Mouse (Mus musculus): ENCODE results near the gene Lrg1. TPM values are rescaled to one million over a fixed set of nuclear protein-coding genes. Genes with fewer than 3 reads are reported as not detected.
A peak's percentile ranks its signal among the peaks of the same experiment; 100 is the strongest.

Gene Lrg1
- polyA plus RNA-seq, 1 experiment from 2014 or later = 1.8 TPM

DNA sequence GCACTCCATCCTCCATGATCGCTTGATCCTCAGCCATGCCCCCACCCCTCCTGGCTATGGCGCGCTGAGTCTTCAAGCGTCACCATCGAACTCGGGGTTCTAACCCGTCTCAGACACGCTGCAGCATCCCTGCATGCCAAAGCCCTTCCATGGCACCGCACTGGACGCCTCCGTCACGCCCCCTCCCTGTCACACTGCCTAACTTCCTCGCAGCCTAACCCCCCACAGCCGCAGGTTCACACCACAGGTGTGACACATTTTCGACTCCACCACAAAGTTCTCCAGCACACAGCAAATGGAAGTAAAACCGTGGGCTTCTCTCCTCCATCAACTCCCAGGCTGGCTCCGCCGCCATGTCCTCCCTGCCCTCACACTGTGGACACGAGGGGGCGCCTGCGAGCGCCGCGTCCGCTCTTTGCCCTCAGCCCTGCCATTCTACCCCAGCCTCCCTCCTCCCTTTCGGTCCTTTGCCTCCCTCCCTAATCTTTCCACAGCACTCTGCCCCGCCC lies 12.7 kb upstream of the Lrg1 start:
- Histone ChIP-seq H3K4me2 (replicated peaks) (peak overlapping the region; percentile 58), H3K4me3 (replicated peaks) (peak overlapping the region; percentile 27), H3K4me1 (peaks cover 25% of the 10 kb centered on the region), H3K36me3 (peaks cover 8% of the 10 kb centered on the region; the same call in 1 of the 2 replicates), H3K27me3 (peaks cover 11% of the 10 kb centered on the region), H3K9ac (no peak overlapping the region), H3K27ac (replicated peaks) (0 out of 2 replicates have a peak overlapping the region, but pooled peaks have one; percentile 1), H3K9me3 (replicated peaks) (no peaks in the 10 kb centered on the region)
- ATAC-seq (ENCODE audit: insufficient number of reproducible peaks, low FRiP score, low TSS enrichment, low read depth) = no peak
- WGBS = 3% methylated on average over 27 of the region's 27 CpGs

DNA sequence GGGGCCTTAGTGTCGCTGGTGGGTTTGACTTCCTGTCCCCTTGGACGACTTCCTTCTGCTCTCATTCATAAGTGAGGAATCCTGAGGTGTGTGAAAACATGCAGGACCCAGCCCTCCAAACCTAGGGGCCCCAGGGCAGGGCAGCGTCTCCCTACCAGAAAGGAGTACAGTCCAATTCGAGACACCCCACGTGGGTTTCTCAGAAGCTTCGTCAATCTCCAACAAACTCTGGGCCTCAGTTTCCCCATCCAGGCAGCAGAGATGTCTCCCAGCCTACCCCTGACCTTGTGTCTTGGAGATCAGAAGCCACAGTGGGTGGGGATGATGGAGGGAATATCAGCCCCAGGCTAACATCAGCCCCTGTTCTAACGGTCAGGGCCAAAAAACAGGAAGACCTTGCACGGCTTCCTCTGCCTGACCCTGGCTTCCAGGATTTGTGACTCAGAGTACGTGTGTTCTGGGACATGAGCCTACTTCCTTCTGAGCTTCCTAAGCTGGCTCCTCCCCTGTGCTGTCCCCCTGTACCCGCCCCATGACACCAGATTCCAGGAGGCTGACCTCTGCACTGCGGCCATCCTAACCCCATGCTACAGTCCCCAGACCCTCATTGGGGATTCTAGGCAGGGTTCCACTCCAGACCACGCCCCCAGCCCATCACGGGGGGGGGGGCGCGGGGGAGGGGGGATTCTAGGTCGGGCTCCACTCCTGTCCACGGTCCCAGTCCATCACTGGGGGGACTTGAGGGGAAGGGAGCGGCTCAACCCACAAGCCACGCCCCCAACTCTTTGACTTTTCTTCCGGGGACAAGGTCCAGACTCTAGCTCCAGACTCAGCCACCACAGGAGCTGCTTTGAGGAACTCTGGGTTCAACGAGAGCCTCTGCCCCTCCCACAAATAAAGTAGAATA lies 11.9 kb upstream of the Lrg1 start:
- peak overlapping the region; percentile 58 for H3K4me2 ChIP-seq (replicated peaks)
- H3K36me3 ChIP-seq = peaks cover 11% of the 10 kb centered on the region; the same call in 1 of the 2 replicates
- H3K9ac ChIP-seq = no peak overlapping the region
- H3K9me3 ChIP-seq (replicated peaks) = no peaks in the 10 kb centered on the region
- 16% methylated on average over 19 of the region's 21 CpGs for WGBS
- peaks cover 21% of the 10 kb centered on the region for H3K4me1 ChIP-seq
- peak; percentile 32 for ATAC-seq (ENCODE audit: insufficient number of reproducible peaks, low FRiP score, low TSS enrichment, low read depth)
- peak overlapping the region; percentile 27 for H3K4me3 ChIP-seq (replicated peaks)
- peak overlapping the region; percentile 40 for H3K27ac ChIP-seq (replicated peaks)
- H3K27me3 ChIP-seq = peaks cover 3% of the 10 kb centered on the region

DNA sequence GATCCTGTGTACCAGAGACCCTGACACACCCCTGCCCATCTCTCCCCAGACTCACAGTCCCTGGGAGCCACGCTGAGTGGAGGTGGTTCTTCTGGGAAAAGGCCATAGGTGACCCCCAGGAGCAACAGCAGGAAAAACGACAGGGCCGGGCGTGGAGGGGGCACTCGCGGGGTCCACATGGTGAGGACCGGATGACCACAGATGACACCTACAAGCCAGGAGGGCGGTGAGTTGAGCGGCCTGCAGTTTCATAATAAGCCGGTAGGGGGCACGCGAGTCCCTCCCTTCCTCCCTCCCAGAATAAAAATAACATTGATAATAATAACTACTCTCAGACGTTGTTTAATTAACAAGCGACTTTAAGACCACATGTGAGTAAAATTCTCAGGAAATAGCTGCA lies 10.9 kb upstream of the Lrg1 start:
- H3K9me3 ChIP-seq (replicated peaks) = no peaks in the 10 kb centered on the region
- H3K27me3 ChIP-seq = 0 out of 2 replicates have a peak, but pooled peaks cover 2% of the 10 kb centered on the region
- no peak overlapping the region for H3K9ac ChIP-seq
- peaks cover 11% of the 10 kb centered on the region; the same call in 1 of the 2 replicates for H3K36me3 ChIP-seq
- H3K4me3 ChIP-seq (replicated peaks) = no peak overlapping the region
- H3K4me2 ChIP-seq (replicated peaks) = no peak overlapping the region
- ATAC-seq (ENCODE audit: insufficient number of reproducible peaks, low FRiP score, low TSS enrichment, low read depth) = no peak
- H3K4me1 ChIP-seq = peaks cover 16% of the 10 kb centered on the region
- 8% methylated on average over 14 of the region's 14 CpGs for WGBS
- no peak overlapping the region for H3K27ac ChIP-seq (replicated peaks)

DNA sequence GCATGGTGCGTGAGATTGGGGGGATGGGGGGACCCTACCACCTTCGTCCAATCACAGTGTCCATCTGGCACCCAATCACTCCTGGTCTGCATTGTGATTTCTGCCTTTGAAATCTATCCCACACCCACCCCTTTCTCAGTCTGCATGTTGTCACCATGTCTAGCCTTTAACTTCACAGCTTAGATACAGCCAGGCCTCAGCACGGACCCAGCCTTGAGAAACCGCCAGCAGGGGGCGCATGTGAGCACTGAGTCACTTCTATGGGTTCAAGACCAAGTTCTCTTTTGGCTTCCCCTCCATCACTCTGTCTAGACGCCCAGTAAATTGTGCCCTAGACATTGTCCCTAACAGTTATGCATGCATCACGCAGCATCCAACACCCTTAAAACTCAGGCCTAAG lies 10.0 kb upstream of the Lrg1 start:
- no peaks in the 10 kb centered on the region for H3K27me3 ChIP-seq
- H3K27ac ChIP-seq (replicated peaks) = no peak overlapping the region
- 39% methylated on average over 7 of the region's 7 CpGs for WGBS
- peaks cover 16% of the 10 kb centered on the region for H3K4me1 ChIP-seq
- no peak for ATAC-seq (ENCODE audit: insufficient number of reproducible peaks, low FRiP score, low TSS enrichment, low read depth)
- no peaks in the 10 kb centered on the region for H3K9me3 ChIP-seq (replicated peaks)
- H3K36me3 ChIP-seq = peaks cover 11% of the 10 kb centered on the region; the same call in 1 of the 2 replicates
- H3K9ac ChIP-seq = no peak overlapping the region
- H3K4me2 ChIP-seq (replicated peaks) = no peak overlapping the region
- H3K4me3 ChIP-seq (replicated peaks) = no peak overlapping the region

DNA sequence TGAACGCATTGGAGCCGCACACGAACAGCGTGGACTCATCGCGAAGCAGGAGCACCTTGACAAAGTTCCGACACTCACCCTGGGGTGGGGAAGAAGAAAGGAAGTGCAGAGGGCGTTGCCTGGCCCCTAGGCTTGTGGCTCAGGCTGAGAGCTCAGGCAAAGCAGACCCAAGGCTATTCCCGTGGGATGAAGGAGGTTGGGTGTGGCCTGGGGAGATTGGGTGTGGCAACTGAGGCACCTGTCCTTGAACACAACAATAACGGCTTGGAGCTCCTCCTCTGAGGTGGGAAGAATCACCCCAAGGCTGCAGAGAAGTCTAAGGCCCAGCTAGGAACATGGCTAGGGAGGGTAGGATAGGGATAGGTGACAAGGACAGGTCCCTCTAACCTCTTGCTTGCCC lies 9.3 kb upstream of the Lrg1 start:
- H3K9ac ChIP-seq = no peak overlapping the region
- H3K27ac ChIP-seq (replicated peaks) = no peak overlapping the region
- peaks cover 16% of the 10 kb centered on the region for H3K4me1 ChIP-seq
- peaks cover 11% of the 10 kb centered on the region; the same call in 1 of the 2 replicates for H3K36me3 ChIP-seq
- no peaks in the 10 kb centered on the region for H3K9me3 ChIP-seq (replicated peaks)
- no peak overlapping the region for H3K4me3 ChIP-seq (replicated peaks)
- H3K27me3 ChIP-seq = no peaks in the 10 kb centered on the region
- no peak overlapping the region for H3K4me2 ChIP-seq (replicated peaks)
- 89% methylated on average over 10 of the region's 10 CpGs for WGBS
- ATAC-seq (ENCODE audit: insufficient number of reproducible peaks, low FRiP score, low TSS enrichment, low read depth) = no peak

DNA sequence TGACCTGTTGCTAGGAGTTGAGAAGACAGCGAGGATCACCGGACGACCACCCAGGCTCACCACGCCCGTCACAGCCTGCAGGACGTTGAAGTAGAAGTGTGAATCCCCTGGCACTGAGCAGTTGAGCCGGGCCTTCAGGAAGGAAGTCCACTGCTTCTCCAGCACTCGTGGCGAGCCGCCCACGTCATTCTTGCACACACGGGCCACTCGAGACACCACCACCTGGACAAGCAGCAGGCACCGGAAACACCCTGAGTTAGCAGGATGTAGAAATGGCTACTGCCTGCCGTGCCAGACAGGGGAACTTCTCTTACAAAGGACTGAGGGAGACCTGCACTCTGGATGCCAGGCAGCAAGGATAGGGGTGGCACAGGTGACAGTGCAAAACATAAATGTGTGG lies 6.4 kb upstream of the Lrg1 start:
- H3K36me3 ChIP-seq = peaks cover 11% of the 10 kb centered on the region; the same call in 1 of the 2 replicates
- peaks cover 11% of the 10 kb centered on the region for H3K4me1 ChIP-seq
- H3K9me3 ChIP-seq (replicated peaks) = no peaks in the 10 kb centered on the region
- H3K27me3 ChIP-seq = peaks cover 15% of the 10 kb centered on the region
- no peak overlapping the region for H3K4me2 ChIP-seq (replicated peaks)
- H3K4me3 ChIP-seq (replicated peaks) = no peak overlapping the region
- H3K27ac ChIP-seq (replicated peaks) = no peak overlapping the region
- no peak for ATAC-seq (ENCODE audit: insufficient number of reproducible peaks, low FRiP score, low TSS enrichment, low read depth)
- WGBS = 73% methylated on average over 15 of the region's 15 CpGs
- H3K9ac ChIP-seq = no peak overlapping the region

DNA sequence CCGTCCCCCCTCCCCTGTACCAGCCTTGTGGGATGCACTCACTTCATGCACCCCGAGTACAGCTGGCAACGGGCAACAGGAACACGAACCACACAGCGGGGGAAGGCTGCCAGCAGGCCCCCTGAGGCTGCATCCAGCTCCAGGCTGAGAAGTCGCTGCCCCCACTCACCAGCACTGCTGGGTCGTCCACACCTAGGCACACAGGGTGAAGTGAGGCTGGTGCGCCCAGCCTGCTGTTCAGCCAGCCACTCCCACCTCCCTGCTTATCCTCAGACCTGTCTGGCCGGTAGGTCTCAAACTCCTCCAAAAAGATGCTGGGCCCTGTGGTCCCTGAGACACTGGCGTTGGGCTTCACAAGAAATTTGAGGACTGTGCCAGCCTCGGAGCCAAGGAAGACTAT lies 4.4 kb upstream of the Lrg1 start:
- WGBS = 48% methylated on average over 11 of the region's 11 CpGs
- H3K27me3 ChIP-seq = peaks cover 36% of the 10 kb centered on the region
- peaks cover 11% of the 10 kb centered on the region; the same call in 1 of the 2 replicates for H3K36me3 ChIP-seq
- H3K4me3 ChIP-seq (replicated peaks) = no peak overlapping the region
- H3K27ac ChIP-seq (replicated peaks) = no peak overlapping the region
- H3K4me1 ChIP-seq = peaks cover 11% of the 10 kb centered on the region
- ATAC-seq (ENCODE audit: insufficient number of reproducible peaks, low FRiP score, low TSS enrichment, low read depth) = no peak
- no peak overlapping the region for H3K4me2 ChIP-seq (replicated peaks)
- no peak overlapping the region for H3K9ac ChIP-seq
- peaks cover 10% of the 10 kb centered on the region for H3K9me3 ChIP-seq (replicated peaks)

DNA sequence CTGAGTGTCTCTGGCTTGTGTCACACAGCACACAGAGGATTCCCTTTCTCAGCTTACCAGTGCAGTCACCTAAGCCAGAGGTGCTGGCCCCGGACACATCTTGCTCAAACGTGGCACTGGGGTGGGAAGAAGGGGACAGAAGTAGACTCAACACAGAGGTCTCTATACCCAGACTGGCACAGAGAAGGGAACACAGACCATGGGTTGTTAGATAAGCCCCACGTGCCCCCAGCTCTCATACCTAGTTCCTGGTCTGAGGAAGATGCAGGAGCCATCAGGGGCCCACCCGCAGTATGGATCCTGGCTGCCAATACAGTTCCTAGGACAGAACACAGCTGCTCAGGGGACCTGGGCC lies 3.5 kb upstream of the Lrg1 start:
- peaks cover 45% of the 10 kb centered on the region for H3K27me3 ChIP-seq
- no peak overlapping the region for H3K27ac ChIP-seq (replicated peaks)
- H3K4me1 ChIP-seq = peaks cover 14% of the 10 kb centered on the region
- no peak overlapping the region for H3K4me3 ChIP-seq (replicated peaks)
- 0 out of 2 replicates have a peak, but pooled peaks cover 3% of the 10 kb centered on the region for H3K36me3 ChIP-seq
- 89% methylated on average over 4 of the region's 4 CpGs for WGBS
- no peak overlapping the region for H3K9ac ChIP-seq
- H3K4me2 ChIP-seq (replicated peaks) = no peak overlapping the region
- peaks cover 10% of the 10 kb centered on the region for H3K9me3 ChIP-seq (replicated peaks)
- no peak for ATAC-seq (ENCODE audit: insufficient number of reproducible peaks, low FRiP score, low TSS enrichment, low read depth)

DNA sequence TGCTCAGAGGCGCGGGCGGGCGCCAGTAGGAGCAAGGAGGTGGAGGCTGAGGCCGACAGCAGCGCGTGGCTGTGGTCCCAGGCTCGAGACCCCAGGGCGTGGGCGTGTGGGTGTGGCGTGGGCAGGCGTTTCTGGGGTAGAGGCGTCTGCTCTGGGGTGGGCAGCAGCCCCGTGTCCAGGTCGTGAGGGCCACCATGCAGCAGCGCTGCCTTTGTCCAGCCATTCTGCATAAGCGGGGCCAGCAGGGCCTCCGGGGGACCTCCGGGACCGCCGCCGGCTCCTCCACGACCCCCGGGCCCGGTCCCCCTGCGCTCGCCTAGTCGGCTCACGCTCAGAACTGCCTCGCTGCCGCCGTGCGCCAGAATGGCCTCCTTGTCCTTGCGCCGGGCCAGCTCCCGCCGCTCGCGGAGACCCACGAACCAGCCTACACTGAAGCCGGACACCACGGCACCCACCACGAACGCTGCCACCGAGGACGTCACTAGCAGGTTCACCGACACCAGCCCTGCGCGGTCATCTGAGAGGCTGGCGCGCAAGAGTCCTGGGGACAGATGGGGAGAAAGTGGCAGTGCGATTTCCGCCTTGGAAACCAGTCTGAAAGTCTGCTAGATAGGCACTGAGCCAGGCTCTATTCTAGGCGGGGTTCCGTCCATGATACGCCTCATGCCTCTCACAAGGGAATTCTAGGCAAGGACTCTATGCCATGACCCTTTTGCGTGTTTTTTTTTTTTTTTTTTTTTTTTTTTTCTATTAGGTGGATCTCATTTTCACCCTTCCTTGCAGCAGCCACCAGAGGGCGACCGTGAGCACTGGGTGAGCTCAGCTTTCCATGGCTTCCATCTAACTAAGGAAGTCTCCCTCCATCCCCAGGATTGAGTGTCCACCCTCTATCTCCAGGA lies 2.8 kb upstream of the Lrg1 start:
- Histone ChIP-seq H3K9me3 (replicated peaks) (peaks cover 10% of the 10 kb centered on the region), H3K27me3 (peaks cover 51% of the 10 kb centered on the region), H3K4me2 (replicated peaks) (peak overlapping the region; percentile 71), H3K27ac (replicated peaks) (no peak overlapping the region), H3K4me1 (peaks cover 20% of the 10 kb centered on the region), H3K36me3 (0 out of 2 replicates have a peak, but pooled peaks cover 3% of the 10 kb centered on the region), H3K9ac (peak overlapping the region; percentile 35; the same call in 1 of the 2 replicates), H3K4me3 (replicated peaks) (peak overlapping the region; percentile 40)
- WGBS = 18% methylated on average over 53 of the region's 59 CpGs
- peak; percentile 31; the same call in 1 of the 2 replicates for ATAC-seq (ENCODE audit: insufficient number of reproducible peaks, low FRiP score, low TSS enrichment, low read depth)

DNA sequence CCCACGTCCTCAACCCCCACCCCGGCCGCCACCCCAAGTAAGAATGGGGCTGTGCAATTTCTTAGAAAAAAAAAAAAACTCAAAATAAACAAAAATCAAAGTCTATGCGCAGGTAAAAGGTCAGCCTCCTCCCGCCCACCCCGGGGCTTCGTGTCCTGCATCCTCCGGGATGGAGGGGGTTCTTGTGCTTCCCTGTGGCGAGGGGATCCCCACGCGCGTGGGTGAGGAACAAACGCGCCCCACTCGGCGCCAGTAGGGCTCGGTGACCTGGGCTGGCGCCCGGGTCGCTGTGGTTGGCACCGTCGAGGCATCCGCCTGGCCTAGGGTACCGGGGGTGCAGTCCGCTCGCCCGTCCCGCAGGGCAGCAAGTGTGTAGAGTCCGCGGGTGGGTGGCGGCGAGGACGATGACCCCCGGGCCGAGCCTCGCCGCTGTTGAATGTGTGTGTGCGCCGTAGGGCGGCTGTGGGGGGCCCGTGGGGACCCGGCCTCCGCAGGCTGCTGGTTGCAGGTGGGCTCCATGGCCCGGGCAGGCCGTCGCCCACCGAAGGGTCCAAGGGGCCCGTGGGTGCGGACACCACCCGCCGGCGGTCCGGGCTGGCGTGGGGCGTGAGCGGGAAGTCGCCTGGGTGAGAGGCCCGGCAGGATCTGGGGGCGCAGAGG lies 2.0 kb upstream of the Lrg1 start:
- no peaks in the 10 kb centered on the region for H3K36me3 ChIP-seq
- no peak overlapping the region for H3K9ac ChIP-seq
- H3K4me3 ChIP-seq (replicated peaks) = peak overlapping the region; percentile 40
- H3K4me1 ChIP-seq = peaks cover 21% of the 10 kb centered on the region
- 0 out of 2 replicates have a peak, but pooled peaks have one; percentile 7 for ATAC-seq (ENCODE audit: insufficient number of reproducible peaks, low FRiP score, low TSS enrichment, low read depth)
- H3K9me3 ChIP-seq (replicated peaks) = peaks cover 10% of the 10 kb centered on the region
- peaks cover 59% of the 10 kb centered on the region for H3K27me3 ChIP-seq
- no peak overlapping the region for H3K27ac ChIP-seq (replicated peaks)
- WGBS = 53% methylated on average over 59 of the region's 59 CpGs
- peak overlapping the region; percentile 71 for H3K4me2 ChIP-seq (replicated peaks)

Measured in embryonic facial prominence, embryonic 15.5 days (tissue).